Mouse (Mus musculus) brown adipose tissue, adult 24 weeks (tissue): ENCODE measurements around the gene Gnpat. TPM values are rescaled to one million over a fixed set of nuclear protein-coding genes. Genes with fewer than 3 reads are reported as not detected.

Experiments
- H3K27ac ChIP-seq: fragments of 200-500 bp; replicated peaks from 2 replicates; pipeline ENCODE4 v1.5.1; 2012; ENCODE audit warnings: low read depth, mild to moderate bottlenecking, low read length
- H3K4me1 ChIP-seq: fragments of 200-500 bp; 2 replicates; pipeline ENCODE4 v1.6.1; 2012; ENCODE audit warnings: low read length, mixed read lengths; ENCODE audit not compliant: control insufficient read depth, insufficient read depth, insufficient read length
- H3K4me3 ChIP-seq: fragments of 200-500 bp; 2 replicates; pipeline ENCODE4 v1.5.1; 2012; ENCODE audit warnings: low read depth, mild to moderate bottlenecking, low read length, moderate library complexity; ENCODE audit not compliant: insufficient read depth
- polyA plus RNA-seq: library from polyadenylated mRNA; stranded (reverse); fragments of >200 nt; gene quantifications from 2 replicates; pipeline ENCODE4 v1.2.4, GENCODE M21; 2012; ENCODE audit not compliant: missing spikeins, insufficient read depth, insufficient read length

Gnpat gene
- polyA plus RNA-seq: 133 and 153 TPM in 2 replicates

DNA sequence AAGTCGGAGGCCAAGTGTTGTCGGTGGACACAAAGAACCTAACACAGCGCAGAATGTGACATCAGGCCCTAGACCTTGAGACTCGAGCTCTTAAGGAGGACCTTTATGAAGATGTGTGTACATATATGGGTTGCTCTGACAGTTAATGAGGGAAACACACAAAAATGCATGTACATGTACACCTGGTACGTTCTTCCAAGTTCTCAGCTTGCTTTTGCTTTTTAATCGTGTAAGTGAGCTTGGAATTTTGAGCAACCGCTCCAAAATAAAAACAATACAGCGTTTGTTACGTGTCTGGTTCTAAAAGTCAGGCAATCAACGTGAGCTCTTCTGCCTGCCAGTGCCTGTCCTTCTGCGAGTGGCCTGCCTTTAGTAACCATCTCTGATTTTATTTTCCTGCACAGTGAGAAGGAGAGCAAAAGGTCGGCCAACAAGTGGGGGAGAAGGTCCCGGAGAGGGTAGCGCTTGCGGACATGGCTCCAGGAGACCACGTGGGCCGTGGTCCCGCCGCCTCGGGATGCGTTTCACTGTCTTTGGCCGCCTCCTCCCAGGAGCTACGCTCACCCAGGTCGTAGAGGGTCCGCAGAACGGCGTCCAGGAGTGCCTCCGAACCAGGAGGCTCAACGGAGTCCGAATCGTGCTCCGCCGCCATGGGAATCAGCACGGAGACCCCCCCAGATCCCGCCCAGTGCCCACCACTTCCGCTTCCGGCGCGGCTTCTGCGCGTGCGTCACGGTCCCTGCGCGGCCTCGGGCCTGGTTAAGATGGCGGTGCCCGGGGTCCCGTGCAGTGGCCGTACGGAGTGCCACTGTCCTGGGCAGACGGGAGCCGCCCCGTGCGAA is at the start of gene Gnpat, which contains the start of gene 2810004N23Rik:
TSS of gene Gnpat (plus strand) at position 713 of the 842 bp plus-strand sequence.
TSS of gene 2810004N23Rik (minus strand) at position 800 of the 842 bp plus-strand sequence.
- Histone ChIP-seq H3K4me3 (peak within 1 kb of the TSS; percentile 71), H3K27ac (peak within 1 kb of the TSS; percentile 82), H3K4me1 (peaks cover 5% of the 10 kb centered on the region)

DNA sequence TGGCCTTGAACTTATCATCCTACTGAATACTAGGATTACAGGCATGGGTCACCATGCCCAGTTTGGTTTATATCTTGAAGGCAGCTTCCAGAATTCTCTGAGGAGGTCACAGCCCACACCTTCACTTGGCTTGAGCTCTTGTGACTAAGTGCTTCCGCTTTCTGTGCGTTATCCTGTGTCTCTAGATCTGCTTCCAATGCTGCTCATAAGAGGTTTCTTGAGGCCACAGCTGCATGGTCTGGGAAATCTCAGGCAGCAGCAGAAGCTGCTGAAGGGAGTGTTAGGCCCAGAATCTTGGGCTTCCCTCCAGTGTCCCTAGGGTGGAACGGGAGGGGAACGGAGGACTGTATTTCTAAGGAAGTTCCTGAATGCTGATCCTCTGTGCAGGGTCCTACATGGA is 49.5 kb upstream of the Gnpat start:
- no peaks in the 10 kb centered on the region for H3K4me1 ChIP-seq
- H3K4me3 ChIP-seq: no peak overlapping the region
- 0 out of 2 replicates have a peak overlapping the region, but pooled peaks have one; percentile 60 for H3K27ac ChIP-seq

DNA sequence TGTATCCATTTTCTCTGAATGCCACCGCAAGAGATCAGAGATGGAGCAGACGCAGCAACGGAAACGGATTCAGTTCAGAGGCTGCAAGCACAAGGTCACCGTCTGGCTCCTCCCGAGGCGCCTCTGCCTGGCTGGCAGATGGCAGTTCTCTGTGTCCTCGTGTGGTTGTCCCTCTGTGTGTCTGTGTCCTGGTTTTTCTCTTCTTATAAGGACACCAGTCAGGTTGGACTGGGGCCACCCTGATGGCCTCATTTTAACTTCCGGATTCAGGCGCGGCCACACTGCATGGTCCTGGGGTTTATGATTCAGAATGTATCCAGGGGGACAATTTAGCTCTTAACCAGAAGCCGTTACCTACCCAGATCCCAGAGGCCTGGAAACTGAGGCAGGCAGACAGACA is 47.0 kb upstream of the Gnpat start:
- no peak overlapping the region for H3K4me3 ChIP-seq
- H3K27ac ChIP-seq: peak overlapping the region; percentile 96

DNA sequence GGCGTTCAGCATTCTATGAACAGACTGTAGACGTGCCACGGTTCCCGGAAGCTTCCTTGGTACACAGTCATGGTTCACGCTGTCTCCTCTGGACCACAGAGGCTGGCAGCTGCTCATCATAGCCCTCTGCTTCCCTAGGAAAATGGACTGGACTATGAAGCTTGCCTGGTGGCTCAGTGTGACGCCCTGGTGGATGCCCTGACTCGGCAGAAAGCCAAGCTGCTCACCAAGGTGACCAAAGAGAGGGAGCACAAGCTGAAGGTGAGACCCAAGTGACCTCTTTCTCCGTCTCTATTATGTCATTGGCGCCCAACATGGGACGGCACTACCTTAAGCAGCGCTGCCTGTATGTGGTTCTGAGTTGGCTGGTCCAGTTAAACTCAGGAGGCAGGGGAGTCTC is 46.0 kb upstream of the Gnpat start:
- Histone ChIP-seq H3K4me3 (no peak overlapping the region), H3K27ac (peak overlapping the region; percentile 96), H3K4me1 (peaks cover 13% of the 10 kb centered on the region; the same call in 1 of the 2 replicates)

More for the DNA sequence above, 47.0 kb upstream of the Gnpat start:
- H3K4me1 ChIP-seq: peaks cover 13% of the 10 kb centered on the region; the same call in 1 of the 2 replicates

DNA sequence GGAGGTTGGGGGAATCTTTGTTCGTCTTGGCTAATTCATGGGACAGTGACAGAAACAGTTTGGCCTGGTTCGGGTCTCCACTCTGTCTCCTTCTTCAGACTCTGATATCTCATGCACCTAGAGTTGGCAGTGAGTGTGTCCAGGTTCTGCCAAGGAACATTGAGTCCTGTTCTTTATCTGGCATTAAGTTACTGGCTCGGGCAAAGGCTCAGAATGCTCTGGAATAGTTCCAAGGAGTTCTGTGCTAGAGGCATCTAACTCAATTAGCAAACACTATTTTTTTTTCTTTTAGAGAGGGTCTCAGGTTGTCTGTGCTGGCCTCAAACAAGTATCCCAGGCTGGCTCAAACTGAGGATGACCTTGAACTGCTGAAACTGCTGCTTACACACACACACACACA is 45.5 kb upstream of the Gnpat start:
- peaks cover 13% of the 10 kb centered on the region; the same call in 1 of the 2 replicates for H3K4me1 ChIP-seq
- H3K4me3 ChIP-seq: no peak overlapping the region
- peak overlapping the region; percentile 97 for H3K27ac ChIP-seq

DNA sequence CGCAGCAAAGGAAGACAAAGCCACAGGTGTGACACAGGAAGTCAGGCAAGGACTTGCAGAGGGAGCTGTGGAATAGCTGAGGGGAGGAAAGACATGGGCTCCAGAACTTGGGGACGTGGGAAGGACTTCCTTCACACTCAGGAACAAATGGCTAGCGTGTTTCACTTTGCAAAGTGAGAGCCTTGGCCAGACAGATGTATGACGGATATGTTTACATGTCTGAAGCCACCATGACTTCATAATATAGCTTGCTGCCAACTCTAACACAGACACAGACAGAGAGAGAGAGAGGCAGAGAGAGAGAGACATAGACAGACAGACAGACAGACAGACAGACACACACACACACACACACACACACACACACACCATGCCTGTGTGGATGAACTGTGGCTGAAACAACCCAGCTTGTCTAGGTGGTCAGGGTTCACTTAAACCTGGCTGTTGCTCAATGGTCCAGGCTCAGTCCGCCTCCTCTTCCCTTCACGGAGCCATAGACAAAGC is 43.2 kb upstream of the Gnpat start:
- peaks cover 15% of the 10 kb centered on the region; the same call in 1 of the 2 replicates for H3K4me1 ChIP-seq
- peak overlapping the region; percentile 97 for H3K27ac ChIP-seq
- no peak overlapping the region for H3K4me3 ChIP-seq

DNA sequence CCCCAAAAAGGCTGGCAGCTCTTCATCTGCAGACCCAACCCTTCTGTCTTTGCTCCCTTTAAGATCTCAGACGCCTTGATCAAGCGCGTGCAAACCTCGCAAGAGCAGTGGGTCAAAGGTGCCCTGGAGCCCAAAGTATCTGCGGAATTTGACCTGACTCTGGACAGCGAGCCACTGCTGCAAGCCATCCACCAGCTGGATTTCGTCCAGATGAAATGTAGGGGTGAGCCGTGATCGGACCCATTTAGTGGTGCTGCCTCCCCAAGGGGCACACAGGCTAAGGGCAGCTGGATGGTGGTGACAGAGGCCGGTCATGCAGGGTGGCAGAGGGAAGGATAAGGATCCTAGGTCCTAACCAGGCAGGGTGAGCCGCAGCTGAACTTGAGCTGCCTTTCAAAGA is 42.7 kb upstream of the Gnpat start:
- Histone ChIP-seq H3K4me3 (no peak overlapping the region), H3K27ac (peak overlapping the region; percentile 97), H3K4me1 (peaks cover 15% of the 10 kb centered on the region; the same call in 1 of the 2 replicates)

DNA sequence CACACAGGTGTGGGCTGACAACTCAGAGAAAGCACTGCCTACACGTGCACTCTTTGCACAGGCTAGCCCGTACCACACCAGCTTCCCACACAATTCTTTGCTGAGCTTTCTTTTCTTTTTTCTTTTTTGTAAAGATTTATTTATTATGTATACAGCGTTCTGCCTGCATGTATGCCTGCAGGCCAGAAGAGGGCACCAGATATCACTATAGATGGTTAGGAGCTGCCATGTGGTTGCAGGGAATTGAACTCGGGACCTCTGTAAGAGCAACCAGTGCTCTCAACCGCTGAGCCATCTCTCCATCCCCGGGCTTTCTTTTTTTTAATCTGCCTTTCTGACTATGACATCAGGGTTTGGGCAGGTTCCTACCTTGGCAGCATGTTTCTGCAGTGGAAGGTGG is 39.3 kb upstream of the Gnpat start:
- no peak overlapping the region for H3K27ac ChIP-seq
- no peak overlapping the region for H3K4me3 ChIP-seq
- peaks cover 22% of the 10 kb centered on the region for H3K4me1 ChIP-seq

DNA sequence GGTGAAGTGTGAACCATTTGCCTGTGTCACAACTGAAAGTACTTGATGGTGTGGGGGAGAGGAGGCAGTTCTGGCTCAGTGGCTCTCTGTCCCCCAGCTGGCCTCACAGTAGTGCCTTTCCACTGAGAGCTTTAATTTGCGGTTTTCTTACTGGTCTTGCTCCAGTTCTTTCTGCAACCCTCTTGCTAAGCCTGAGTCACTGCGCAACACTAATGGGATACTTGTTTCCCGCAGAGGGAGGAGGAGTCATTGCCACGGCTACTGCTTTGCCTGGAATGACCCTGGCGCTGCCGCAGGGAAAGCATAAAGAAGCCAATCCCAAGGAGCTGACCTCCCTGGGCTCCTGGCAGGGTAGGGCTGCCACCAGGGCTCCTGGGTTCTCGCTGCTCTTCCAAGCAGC is 36.2 kb upstream of the Gnpat start:
- peaks cover 10% of the 10 kb centered on the region for H3K4me1 ChIP-seq
- H3K27ac ChIP-seq: peak overlapping the region; percentile 94
- no peak overlapping the region for H3K4me3 ChIP-seq

DNA sequence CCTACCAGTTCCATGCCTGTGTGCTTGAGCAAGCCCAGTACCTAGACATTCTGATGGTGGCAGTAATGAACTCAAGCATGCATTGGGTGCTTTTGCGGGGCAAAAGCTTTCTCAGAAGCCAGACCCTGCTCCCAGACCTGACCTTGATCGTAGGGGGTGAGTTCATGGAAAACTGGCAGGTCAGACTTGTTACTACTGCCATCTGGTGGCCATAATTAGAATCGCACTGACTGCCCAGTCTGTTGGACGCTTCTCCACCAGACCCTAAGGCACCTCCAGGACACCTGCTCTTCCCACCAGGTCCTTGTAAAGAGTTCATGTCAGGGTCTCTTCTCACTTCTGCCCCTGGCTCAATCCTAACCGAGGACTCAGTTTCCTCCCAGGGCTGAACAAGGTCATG is 35.4 kb upstream of the Gnpat start:
- Histone ChIP-seq H3K4me1 (peaks cover 10% of the 10 kb centered on the region), H3K27ac (peak overlapping the region; percentile 94), H3K4me3 (no peak overlapping the region)

DNA sequence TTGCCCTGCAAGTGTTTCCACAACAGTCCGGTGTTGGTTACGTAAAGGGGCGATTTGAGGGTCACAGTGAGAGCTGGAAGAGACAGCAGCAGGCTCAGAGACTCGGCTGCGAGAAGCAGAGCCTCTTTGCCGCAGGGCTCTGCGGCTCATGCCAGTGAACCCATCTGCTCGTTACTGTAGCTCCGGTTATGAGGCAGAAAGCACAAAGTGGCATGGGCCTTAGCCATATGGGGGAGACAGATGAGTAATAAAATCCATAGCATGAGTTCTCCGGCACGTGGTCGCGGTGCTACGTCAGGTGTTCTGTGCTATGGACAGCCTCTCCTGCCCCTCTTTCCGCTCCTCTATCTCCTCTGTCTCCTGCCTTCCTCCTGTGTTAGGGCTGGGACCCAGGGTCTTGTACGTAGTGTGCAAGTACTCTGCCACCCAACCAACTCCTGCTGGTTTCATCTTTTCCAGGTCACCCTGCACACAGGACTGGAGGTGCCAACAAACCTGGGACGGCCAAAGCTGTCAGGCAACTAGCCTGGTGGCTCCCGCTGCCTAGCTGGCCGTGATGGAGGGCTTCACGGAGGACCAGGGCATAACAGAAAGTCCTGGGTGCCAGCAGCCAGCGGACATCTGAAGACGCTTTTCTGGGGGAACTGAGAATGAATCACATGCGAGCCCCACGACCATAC is 34.1 kb upstream of the Gnpat start:
- Histone ChIP-seq H3K27ac (no peak overlapping the region), H3K4me3 (no peak overlapping the region), H3K4me1 (peaks cover 10% of the 10 kb centered on the region)

DNA sequence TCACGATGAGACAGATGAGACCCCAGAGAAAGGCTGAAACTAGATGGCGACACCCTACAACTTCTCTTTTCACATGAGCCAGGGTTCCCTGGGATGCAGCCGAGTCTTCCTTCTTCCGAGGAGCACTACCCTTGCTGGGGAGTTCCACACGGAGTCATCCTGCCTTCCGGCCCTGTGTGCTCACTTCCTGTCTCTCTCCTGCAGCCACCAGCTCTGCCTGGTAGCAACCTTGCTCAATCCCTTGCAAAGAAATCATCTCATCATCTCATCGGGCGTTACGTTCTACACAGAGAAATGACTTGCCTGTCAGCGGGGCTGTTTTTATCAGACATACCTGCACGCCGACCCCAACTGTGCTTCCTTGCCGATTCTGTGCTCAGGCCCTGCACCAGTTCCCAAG is 32.8 kb upstream of the Gnpat start:
- Histone ChIP-seq H3K4me3 (no peak overlapping the region), H3K27ac (no peak overlapping the region), H3K4me1 (peaks cover 10% of the 10 kb centered on the region)

DNA sequence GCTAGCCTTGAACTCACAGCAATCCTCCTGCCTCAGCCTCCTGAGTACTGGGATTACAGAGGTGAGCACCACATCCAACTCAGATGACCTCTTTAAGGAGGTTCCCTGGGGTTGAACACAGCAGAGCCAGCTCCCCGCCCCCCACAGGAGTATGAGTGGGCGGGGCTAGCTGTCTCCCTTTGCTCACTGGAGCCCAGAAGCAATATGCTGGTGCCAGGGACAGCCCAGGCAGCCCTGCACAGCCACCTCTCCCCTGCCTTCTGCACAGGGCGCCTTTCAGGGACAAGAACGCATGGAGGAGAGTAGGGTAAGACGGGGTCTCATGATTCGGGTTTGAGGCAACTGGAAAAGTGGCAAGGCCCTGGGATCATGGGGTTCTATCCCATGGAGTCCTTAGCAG is 31.3 kb upstream of the Gnpat start:
- Histone ChIP-seq H3K4me1 (peaks cover 9% of the 10 kb centered on the region; the same call in 1 of the 2 replicates), H3K27ac (peak overlapping the region; percentile 98), H3K4me3 (peak overlapping the region; percentile 61)

DNA sequence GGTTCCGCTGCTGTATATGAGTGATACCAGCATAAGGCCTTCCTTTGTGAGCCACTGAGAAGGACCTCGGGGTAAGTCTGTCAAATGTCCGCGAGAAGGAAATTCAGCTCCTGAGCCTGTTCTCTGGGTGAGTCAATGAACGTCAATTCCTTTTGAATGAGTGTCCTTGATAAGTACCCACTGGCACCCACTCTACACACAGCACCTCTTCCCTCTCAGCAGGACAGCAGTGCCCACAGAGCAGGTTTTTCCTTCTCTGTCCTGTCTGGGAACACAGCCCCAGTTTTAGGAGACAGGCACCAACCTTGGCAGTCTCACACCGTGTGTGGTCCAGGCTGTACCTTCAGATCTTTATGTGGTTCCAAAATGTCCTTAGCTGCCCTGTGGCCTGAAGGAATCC is 30.9 kb upstream of the Gnpat start:
- Histone ChIP-seq H3K27ac (peak overlapping the region; percentile 98), H3K4me1 (peaks cover 9% of the 10 kb centered on the region; the same call in 1 of the 2 replicates), H3K4me3 (peak overlapping the region; percentile 61)
